Mouse (Mus musculus) splenic B cell, adult 2 months (primary cell): Measurements from ENCODE around the gene Shisa5.

ENCODE experiments used
- DNase-seq: peaks from one replicate; pipeline ENCODE4 v3.0.0-alpha.2; 2011; ENCODE audit warnings: low read depth, low spot score
- H3K27me3 ChIP-seq: 2 replicates; pipeline ENCODE4 v1.6.1; 2012; ENCODE audit warnings: mild to moderate bottlenecking, low read length, moderate library complexity, mixed read lengths; ENCODE audit not compliant: control insufficient read depth, poor library complexity, insufficient read depth, severe bottlenecking
- H3K36me3 ChIP-seq: 2 replicates; pipeline ENCODE4 v1.6.1; 2012; ENCODE audit warnings: mild to moderate bottlenecking, low read length, moderate library complexity, mixed read lengths; ENCODE audit not compliant: control insufficient read depth, poor library complexity, insufficient read depth, severe bottlenecking

Shisa5 gene

GRCm38 (mm10) chr9:109038901-109039364, 568 bp downstream of the Shisa5 start:
- no peak for DNase-seq
- Histone ChIP-seq H3K27me3 (no peaks in the 10 kb centered on the region), H3K36me3 (no peaks in the 10 kb centered on the region)

DNA sequence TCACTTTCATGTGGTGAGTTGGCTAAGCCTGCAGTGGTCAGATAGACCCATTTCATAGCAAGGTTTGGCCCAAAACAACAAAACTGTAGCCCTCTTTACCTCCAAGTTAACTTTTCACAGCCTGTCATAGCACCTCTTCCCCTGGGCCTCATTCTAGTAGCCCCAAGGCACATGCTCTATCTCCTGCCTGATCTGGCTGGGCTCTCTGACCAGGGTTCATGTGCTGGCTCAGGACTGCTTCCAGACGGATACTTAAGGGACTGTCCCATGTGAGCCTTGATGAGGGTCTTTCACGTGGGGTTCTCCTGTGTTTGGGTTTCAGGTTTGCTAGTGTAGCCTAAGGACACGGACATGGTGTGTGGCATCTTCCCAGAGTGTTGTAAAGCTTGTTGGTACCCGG, 1.3 kb downstream of the Shisa5 start:
- H3K36me3 ChIP-seq = peaks cover 2% of the 10 kb centered on the region; the same call in 1 of the 2 replicates
- DNase-seq = no peak
- no peaks in the 10 kb centered on the region for H3K27me3 ChIP-seq

GRCm38 (mm10) chr9:109040216-109040615, 1.9 kb downstream of the Shisa5 start:
- H3K27me3 ChIP-seq = no peaks in the 10 kb centered on the region
- no peak for DNase-seq
- peaks cover 2% of the 10 kb centered on the region; the same call in 1 of the 2 replicates for H3K36me3 ChIP-seq

DNA sequence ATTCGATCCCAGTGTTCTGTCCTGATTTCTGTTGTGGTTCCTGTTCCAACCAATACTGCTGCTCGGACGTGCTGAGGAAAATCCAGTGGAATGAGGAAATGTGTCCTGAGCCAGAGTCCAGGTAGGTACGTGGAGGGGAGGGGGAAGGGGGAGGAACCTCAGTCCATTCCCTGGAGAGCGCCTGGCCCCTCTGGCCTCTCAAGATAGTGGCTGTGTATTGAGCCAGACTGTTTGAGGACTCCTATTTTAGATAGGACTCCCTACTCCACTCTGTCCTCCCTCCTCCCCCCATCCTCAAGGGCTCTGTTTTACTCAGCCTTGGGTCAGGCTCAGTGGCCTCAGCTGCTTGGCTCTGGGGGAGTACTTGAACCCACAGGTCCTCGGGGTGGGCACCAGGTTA, 2.5 kb downstream of the Shisa5 start:
- H3K36me3 ChIP-seq = peaks cover 2% of the 10 kb centered on the region; the same call in 1 of the 2 replicates
- no peak for DNase-seq
- H3K27me3 ChIP-seq = no peaks in the 10 kb centered on the region

DNA sequence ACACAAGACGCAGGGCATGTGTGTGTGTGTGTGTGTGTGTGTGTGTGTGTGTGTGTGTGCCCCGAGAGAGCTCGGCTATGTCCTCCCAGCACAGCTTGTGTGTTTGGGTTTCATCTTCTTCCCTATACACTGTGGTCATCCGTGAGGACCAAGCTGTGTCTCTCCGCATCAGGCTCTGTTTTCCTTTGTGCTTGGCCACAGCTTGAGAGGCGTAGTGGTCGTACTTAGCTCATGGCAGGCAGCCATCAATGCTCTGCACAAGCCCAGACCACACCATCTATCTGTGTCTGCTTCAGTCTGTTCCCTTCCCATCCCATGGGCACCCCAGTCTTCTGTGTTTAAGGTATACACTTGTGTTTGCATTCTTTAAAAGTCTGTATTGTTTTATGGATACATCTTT, 3.0 kb downstream of the Shisa5 start:
- Histone ChIP-seq H3K27me3 (no peaks in the 10 kb centered on the region), H3K36me3 (peaks cover 2% of the 10 kb centered on the region; the same call in 1 of the 2 replicates)
- DNase-seq = no peak

DNA sequence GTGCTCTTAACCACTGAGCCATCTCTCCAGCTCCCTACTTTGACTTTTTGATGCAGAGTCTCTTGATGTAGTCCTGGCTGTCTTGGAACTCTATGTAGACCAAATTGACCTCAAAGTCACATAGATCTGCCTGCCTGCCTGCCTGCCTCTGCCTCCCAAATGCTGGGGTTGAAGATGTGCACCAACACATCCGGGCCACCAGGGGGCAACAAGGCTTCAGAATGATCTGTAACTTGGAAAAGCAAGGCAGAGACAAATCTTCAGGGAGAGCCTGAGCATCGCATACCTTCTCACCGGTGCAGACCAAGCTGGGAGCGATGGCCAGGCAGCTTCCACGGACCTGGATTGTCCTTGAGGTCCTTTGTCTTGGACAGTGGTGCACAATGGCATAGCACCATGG, 7.9 kb downstream of the Shisa5 start:
- peaks cover 2% of the 10 kb centered on the region; the same call in 1 of the 2 replicates for H3K36me3 ChIP-seq
- no peaks in the 10 kb centered on the region for H3K27me3 ChIP-seq
- DNase-seq = peak; percentile 86

DNA sequence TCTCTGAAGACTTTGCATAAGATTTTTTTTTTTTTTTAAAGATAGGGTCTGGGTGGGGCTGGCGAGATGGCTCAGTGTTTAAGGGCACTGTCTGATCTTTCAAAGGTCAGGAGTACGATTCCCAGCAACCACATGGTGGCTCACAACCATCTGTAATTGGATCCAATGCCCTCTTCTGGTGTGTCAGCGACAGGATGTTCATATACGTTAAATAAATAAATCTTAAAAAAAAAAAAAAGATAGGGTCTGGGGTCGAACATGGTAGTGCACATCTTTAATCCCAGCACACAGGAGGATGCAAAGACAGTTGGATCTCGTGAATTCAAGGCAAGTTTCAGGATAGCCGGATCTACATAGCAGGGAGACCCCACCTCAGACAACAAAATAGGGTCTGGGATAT, 11.0 kb downstream of the Shisa5 start:
- DNase-seq = no peak
- Histone ChIP-seq H3K36me3 (peaks cover under 1% of the 10 kb centered on the region), H3K27me3 (no peaks in the 10 kb centered on the region)

- DNase-seq = peak; percentile 44
- H3K27me3 ChIP-seq = no peaks in the 10 kb centered on the region
- H3K36me3 ChIP-seq = no peaks in the 10 kb centered on the region; the same call in none of the 2 replicates
Observed at GRCm38 (mm10) chr9:109049996-109050673, 11.8 kb downstream of the Shisa5 start.

DNA sequence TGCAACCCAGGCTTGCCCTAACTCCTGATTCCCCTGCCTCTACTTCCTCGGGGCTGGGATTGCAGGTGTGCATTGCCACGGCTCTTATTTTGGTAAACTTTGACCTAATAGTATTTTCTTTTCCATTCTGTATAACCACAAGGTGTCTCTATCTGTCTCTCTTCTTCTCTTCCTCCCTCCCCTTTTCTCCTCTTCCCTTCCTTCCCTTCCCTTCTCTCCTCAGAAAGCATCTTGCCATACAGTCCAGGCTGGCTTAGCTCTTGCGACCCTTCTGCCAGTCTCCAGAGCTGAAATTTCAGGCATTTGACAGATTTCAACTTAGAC, 12.3 kb downstream of the Shisa5 start:
- DNase-seq = no peak
- Histone ChIP-seq H3K27me3 (no peaks in the 10 kb centered on the region), H3K36me3 (no peaks in the 10 kb centered on the region; the same call in none of the 2 replicates)

- peak; percentile 91 for DNase-seq
- Histone ChIP-seq H3K27me3 (no peaks in the 10 kb centered on the region), H3K36me3 (peaks cover under 1% of the 10 kb centered on the region)
Observed at GRCm38 (mm10) chr9:109051011-109051501, 12.7 kb downstream of the Shisa5 start.

DNA sequence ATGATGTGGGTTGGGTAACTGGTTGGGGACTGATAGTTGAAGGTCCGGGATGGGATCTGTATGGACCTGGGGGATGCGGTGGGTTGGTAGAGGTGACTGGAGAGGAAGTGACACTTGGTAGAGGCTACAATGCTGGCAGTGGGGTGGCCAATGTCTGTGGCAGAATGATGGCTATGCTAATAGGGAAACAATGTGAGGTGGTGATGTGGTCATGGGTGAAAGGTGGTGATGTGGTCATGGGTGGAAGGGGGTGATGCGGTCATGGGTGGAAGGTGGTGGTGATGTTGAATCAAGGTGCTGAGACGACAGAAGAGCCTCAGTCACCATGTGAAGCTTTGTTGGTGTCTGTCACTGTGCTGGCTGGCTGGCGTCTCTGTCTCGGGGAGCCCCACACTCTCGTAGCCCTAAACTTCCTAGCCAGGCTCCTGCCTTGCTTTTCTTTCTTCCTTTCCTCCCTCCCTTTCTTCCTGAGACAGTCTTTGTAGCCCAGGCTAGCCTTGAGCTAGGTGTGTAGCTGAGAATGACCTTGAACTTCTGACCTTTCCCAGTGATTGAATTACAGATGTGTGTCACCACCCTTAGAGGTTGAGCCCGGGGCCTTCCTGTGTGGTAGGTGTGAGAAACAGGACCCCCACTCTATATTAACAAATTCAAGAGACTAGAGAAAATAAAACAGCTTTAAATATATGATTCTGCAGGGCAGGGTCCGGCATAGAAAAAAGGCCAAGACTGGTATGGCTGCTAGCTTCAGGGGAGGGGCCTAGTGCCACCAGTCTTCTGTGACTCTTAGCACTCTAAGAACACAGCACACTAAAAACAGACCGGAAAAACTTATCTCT, 13.5 kb downstream of the Shisa5 start:
- H3K27me3 ChIP-seq = no peaks in the 10 kb centered on the region
- H3K36me3 ChIP-seq = peaks cover 9% of the 10 kb centered on the region
- peak; percentile 94 for DNase-seq

- DNase-seq = peak; percentile 58
- H3K27me3 ChIP-seq = no peaks in the 10 kb centered on the region
Observed at GRCm38 (mm10) chr9:109052490-109053260, 14.3 kb downstream of the Shisa5 start.

DNA sequence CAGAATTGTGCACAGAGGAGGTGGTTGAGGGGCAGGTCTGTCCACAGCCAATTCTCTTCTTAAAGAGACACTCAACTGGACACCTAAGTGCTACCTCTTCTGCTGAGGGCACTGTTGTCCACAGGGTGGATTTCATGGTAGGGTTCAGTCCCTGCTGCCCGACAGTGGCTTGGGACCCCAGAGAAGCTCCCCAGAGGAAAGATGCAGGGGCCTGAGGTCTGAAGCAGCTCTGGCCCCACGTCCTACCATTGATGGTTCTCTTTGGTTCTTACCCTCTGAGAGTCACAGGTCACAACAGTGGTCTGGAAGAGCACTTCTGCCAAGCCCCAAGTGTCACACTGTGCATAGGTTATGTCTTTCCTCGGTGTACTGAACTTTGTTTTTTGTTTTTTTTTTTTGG, 15.0 kb downstream of the Shisa5 start:
- DNase-seq = no peak
- Histone ChIP-seq H3K27me3 (no peaks in the 10 kb centered on the region), H3K36me3 (peaks cover 13% of the 10 kb centered on the region)

More at GRCm38 (mm10) chr9:109052490-109053260, 14.3 kb downstream of the Shisa5 start:
- H3K36me3 ChIP-seq = peaks cover 11% of the 10 kb centered on the region

DNA sequence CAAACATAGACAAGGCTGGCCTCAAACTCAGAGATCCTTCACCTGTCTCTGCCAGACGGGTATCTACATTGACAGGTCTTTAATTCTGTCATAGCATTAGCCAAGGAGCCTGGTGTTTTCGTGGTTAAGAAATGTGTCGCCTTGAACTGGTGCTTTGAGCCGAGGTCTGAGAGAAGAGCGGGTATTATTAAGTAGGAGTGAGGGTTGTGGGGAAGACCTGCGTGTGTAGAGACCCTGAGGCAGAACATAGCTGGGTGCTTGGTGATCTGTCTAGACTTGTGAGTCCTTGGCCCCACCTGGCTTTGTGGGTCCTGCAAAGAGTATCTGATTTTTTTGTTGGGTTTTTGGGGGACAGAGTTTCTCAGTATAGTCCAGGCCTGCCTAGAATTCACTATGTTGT, 15.5 kb downstream of the Shisa5 start:
- H3K36me3 ChIP-seq = peaks cover 13% of the 10 kb centered on the region
- no peaks in the 10 kb centered on the region for H3K27me3 ChIP-seq
- DNase-seq = peak; percentile 16
